Mouse (Mus musculus) myocyte (in vitro differentiated cells): ENCODE results near the gene Ceacam19.

ENCODE experiments used
- CEBPB ChIP-seq: IDR thresholded peaks from 2 replicates; pipeline ENCODE4 v1.6.1; 2011; ENCODE audit warnings: mild to moderate bottlenecking, moderate library complexity; ENCODE audit not compliant: poor library complexity, insufficient read depth, severe bottlenecking
- E2F4 ChIP-seq: IDR thresholded peaks from one replicate; pipeline ENCODE4 v1.6.1; 2011; ENCODE audit warnings: mild to moderate bottlenecking, control low read depth, moderate library complexity; ENCODE audit not compliant: insufficient read depth
- MAX ChIP-seq: IDR thresholded peaks from one replicate; pipeline ENCODE4 v1.6.1; 2011; ENCODE audit warnings: low read depth, mild to moderate bottlenecking, control low read depth
- MYOD1 ChIP-seq, 3 experiments: IDR thresholded peaks; one replicate each; pipeline ENCODE4 v1.6.1; 2011; ENCODE audit warnings: control low read depth in 2 of 3, low read depth in 2 of 3, mild to moderate bottlenecking in 2 of 3, moderate library complexity in 1 of 3; ENCODE audit not compliant: insufficient read length in 2 of 3, control insufficient read depth in 1 of 3
- MYOG ChIP-seq, 3 experiments: IDR thresholded peaks; one replicate each; pipeline ENCODE4 v1.6.1; 2011; ENCODE audit warnings: control low read depth in 2 of 3, low read depth in 2 of 3, mild to moderate bottlenecking in 2 of 3; ENCODE audit not compliant: insufficient read length in 2 of 3, control insufficient read depth in 1 of 3, insufficient read depth in 1 of 3
- POLR2A ChIP-seq: IDR thresholded peaks from one replicate; pipeline ENCODE4 v1.6.1; 2011; ENCODE audit warnings: low read depth, mild to moderate bottlenecking, control low read depth, moderate library complexity; ENCODE audit not compliant: insufficient read length
- POLR2AphosphoS2 ChIP-seq: IDR thresholded peaks from one replicate; pipeline ENCODE4 v1.6.1; 2011; ENCODE audit warnings: low read depth, control low read depth; ENCODE audit not compliant: insufficient read length
- REST ChIP-seq: IDR thresholded peaks from one replicate; pipeline ENCODE4 v1.6.1; 2011; ENCODE audit warnings: mild to moderate bottlenecking, control low read depth, moderate library complexity; ENCODE audit not compliant: insufficient read depth, insufficient read length
- SRF ChIP-seq: IDR thresholded peaks from one replicate; pipeline ENCODE4 v1.6.1; 2011; ENCODE audit warnings: low read depth; ENCODE audit not compliant: control insufficient read depth, insufficient read length
- TCF12 ChIP-seq: IDR thresholded peaks from one replicate; pipeline ENCODE4 v1.6.1; 2011; ENCODE audit warnings: mild to moderate bottlenecking, control low read depth; ENCODE audit not compliant: poor library complexity, insufficient read depth, severe bottlenecking
- TCF3 ChIP-seq: IDR thresholded peaks from one replicate; pipeline ENCODE4 v1.6.1; 2011; ENCODE audit warnings: low read depth, control low read depth; ENCODE audit not compliant: insufficient read length
- USF1 ChIP-seq: IDR thresholded peaks from one replicate; pipeline ENCODE4 v1.6.1; 2011; ENCODE audit warnings: low read depth, mild to moderate bottlenecking, control low read depth, moderate library complexity

- TF ChIP-seq CEBPB (no peak), TCF3 (no peak), POLR2A (no peak), MAX (no peak), MYOG (IDR thresholded peaks at IDR 0.05; ENCODE audit: control insufficient read depth in 1 of 3, insufficient read depth in 1 of 3, insufficient read length in 2 of 3, low read depth in 2 of 3) (no peak), POLR2AphosphoS2 (no peak), SRF (no peak), USF1 (no peak), E2F4 (no peak), REST (no peak), MYOD1 (IDR thresholded peaks at IDR 0.05; ENCODE audit: control insufficient read depth in 1 of 3, insufficient read length in 2 of 3, low read depth in 2 of 3) (peak in 2 of 3 experiments; percentile 3 to 58), TCF12 (no peak)
Measured at GRCm38 (mm10) chr7:19932133-19932876, 44.5 kb upstream of the Ceacam19 start.
